Mouse (Mus musculus) 3T3-L1 (cell line): ENCODE measurements at regions not wholly inside any gene's neighbourhood (a gene's known extent, or its start where the extent isn't known, plus 50 kb on each side); places are given as distances from the start of the nearest gene placed in this dataset.

Source experiments
- DNase-seq: peaks from one replicate; pipeline ENCODE4 v3.0.0-alpha.2; 2015; ENCODE audit warnings: low read depth, low spot score

GRCm38 (mm10) chr5:111506821-111507220 lies 89.7 kb downstream of the Mn1 start:
- DNase-seq = peak; percentile 27

- no peak for DNase-seq
These were observed 90.2 kb downstream of the Mn1 start for GRCm38 (mm10) chr5:111507332-111507731.

- DNase-seq = no peak
These were observed 91.9 kb downstream of the Mn1 start for GRCm38 (mm10) chr5:111509014-111509561.

- no peak for DNase-seq
These were observed 92.5 kb downstream of the Mn1 start for GRCm38 (mm10) chr5:111509575-111510057.

- DNase-seq = no peak
These were observed 93.2 kb downstream of the Mn1 start for GRCm38 (mm10) chr5:111510183-111510878.

- no peak for DNase-seq
These were observed 93.7 kb downstream of the Mn1 start for GRCm38 (mm10) chr5:111510879-111511231.

GRCm38 (mm10) chr5:111511982-111512381 lies 94.8 kb downstream of the Mn1 start:
- no peak for DNase-seq

GRCm38 (mm10) chr5:111513976-111514375 lies 96.8 kb downstream of the Mn1 start:
- no peak for DNase-seq

- no peak for DNase-seq
These were observed 101.9 kb downstream of the Mn1 start for GRCm38 (mm10) chr5:111519059-111519458.

- no peak for DNase-seq
These were observed 102.4 kb downstream of the Mn1 start for GRCm38 (mm10) chr5:111519500-111520041.

- no peak for DNase-seq
These were observed 104.7 kb downstream of the Mn1 start for GRCm38 (mm10) chr5:111521866-111522265.

GRCm38 (mm10) chr5:111522586-111522985 lies 105.4 kb downstream of the Mn1 start:
- DNase-seq = no peak

- DNase-seq = no peak
These were observed 110.6 kb downstream of the Mn1 start for GRCm38 (mm10) chr5:111527741-111528140.

- no peak for DNase-seq
These were observed 111.9 kb downstream of the Mn1 start for GRCm38 (mm10) chr5:111529096-111529495.

- DNase-seq = no peak
These were observed 113.7 kb downstream of the Mn1 start for GRCm38 (mm10) chr5:111530628-111531524.

GRCm38 (mm10) chr5:111532446-111533035 lies 115.4 kb downstream of the Mn1 start:
- no peak for DNase-seq

GRCm38 (mm10) chr5:111535978-111536377 lies 118.8 kb downstream of the Mn1 start:
- DNase-seq = no peak

GRCm38 (mm10) chr5:111538560-111539450 lies 121.6 kb downstream of the Mn1 start:
- no peak for DNase-seq

GRCm38 (mm10) chr5:111540486-111540885 lies 123.3 kb downstream of the Mn1 start:
- DNase-seq = no peak

GRCm38 (mm10) chr5:111542077-111542476 lies 124.9 kb downstream of the Mn1 start:
- DNase-seq = no peak
